Comparison of ENCODE assay signal across 21 mouse cellular contexts in genomic region chr9:65230250-65230649, GRCm38 (mm10). TPM values are rescaled to one million over a fixed set of nuclear protein-coding genes. Genes with fewer than 3 reads are reported as not detected.
DNase-seq lines count a peak whose midpoint lies in the region; ATAC-seq and TF ChIP-seq lines count a peak whose summit lies in the region.
"Had no signal": no experiment of that assay in that cellular context is flagged by ENCODE, and none has a peak within 500 bp of the region (broad histone marks: within the 10 kb centered on the region; RNA-seq: fewer than 3 reads in every experiment).

No protein-coding gene starts in this region.

- H3K9ac ChIP-seq in hindbrain, postnatal 0 days (replicated peaks; ENCODE audit: low read length), result no peak overlapping the region
- no peak overlapping the region for H3K9ac ChIP-seq in hindbrain, embryonic 11.5 days (ENCODE audit: low read depth, low read length)
- no peak overlapping the region for H3K9ac ChIP-seq in lung, postnatal 0 days (replicated peaks; ENCODE audit: low read depth)
- H3K9ac ChIP-seq: heart, embryonic 13.5 days had no signal

- H3K4me1 ChIP-seq in hindbrain, postnatal 0 days (ENCODE audit: insufficient read depth, low read length), result no peaks in the 10 kb centered on the region
- H3K4me1 ChIP-seq in hindbrain, embryonic 11.5 days (replicated peaks; ENCODE audit: control insufficient read depth, insufficient read depth, low read length), result no peaks in the 10 kb centered on the region
- no peaks in the 10 kb centered on the region for H3K4me1 ChIP-seq in lung, postnatal 0 days (ENCODE audit: insufficient read depth, low read depth, low read length)
- peaks cover 6% of the 10 kb centered on the region for H3K4me1 ChIP-seq in small intestine, adult 2 months (ENCODE audit: control insufficient read depth, insufficient read depth, insufficient read length, low read length)
- H3K4me1 ChIP-seq: heart, embryonic 13.5 days had no signal

- H3K9me3 ChIP-seq in hindbrain, postnatal 0 days (ENCODE audit: low read length), result no peaks in the 10 kb centered on the region
- H3K9me3 ChIP-seq in hindbrain, embryonic 11.5 days (ENCODE audit: control insufficient read depth, low read length), result no peaks in the 10 kb centered on the region
- H3K9me3 ChIP-seq in lung, postnatal 0 days (ENCODE audit: low read length), result no peaks in the 10 kb centered on the region
- H3K9me3 ChIP-seq: embryonic facial prominence, embryonic 10.5 days; heart, embryonic 13.5 days had no signal

- no peak for TF ChIP-seq POLR2A in brain, embryonic 14.5 days (IDR thresholded peaks at IDR 0.05; ENCODE audit: borderline replicate concordance, extremely low read depth, insufficient read depth, insufficient read length, poor library complexity, severe bottlenecking)
- no peak for TF ChIP-seq POLR2A in small intestine, adult 2 months (IDR thresholded peaks at IDR 0.05; ENCODE audit: low read depth, low read length)

- no peak for TF ChIP-seq EP300 in lung, postnatal 0 days (IDR thresholded peaks at IDR 0.05)

- no peak overlapping the region for H3K27ac ChIP-seq in hindbrain, postnatal 0 days
- no peak overlapping the region for H3K27ac ChIP-seq in hindbrain, embryonic 11.5 days (ENCODE audit: low read depth, low read length)
- no peak overlapping the region for H3K27ac ChIP-seq in lung, postnatal 0 days (ENCODE audit: low read length)
- no peak overlapping the region for H3K27ac ChIP-seq in small intestine, adult 2 months (ENCODE audit: insufficient read depth, low read depth, low read length)
- H3K27ac ChIP-seq: embryonic facial prominence, embryonic 10.5 days; heart, embryonic 13.5 days had no signal

- no peak for ATAC-seq in hindbrain, postnatal 0 days
- no peak for ATAC-seq in hindbrain, embryonic 11.5 days (ENCODE audit: low FRiP score)
- no peak for ATAC-seq in lung, postnatal 0 days
- ATAC-seq: intestine, embryonic 16.5 days had no signal

- 75% methylated on average over 6 of the region's 6 CpGs for WGBS in hindbrain, postnatal 0 days
- WGBS in hindbrain, embryonic 11.5 days, result 75% methylated on average over 6 of the region's 6 CpGs
- WGBS in lung, postnatal 0 days, result 71% methylated on average over 6 of the region's 6 CpGs
- WGBS in small intestine, adult 2 months, result 79% methylated on average over 6 of the region's 6 CpGs

- TF ChIP-seq CTCF in hindbrain, postnatal 0 days (IDR thresholded peaks at IDR 0.05; ENCODE audit: low read depth), result peak; percentile 25
- TF ChIP-seq CTCF in lung, postnatal 0 days (IDR thresholded peaks at IDR 0.05), result peak; percentile 39
- peak; percentile 19; the same call in 1 of the 2 replicates for TF ChIP-seq CTCF in brain, embryonic 14.5 days (IDR thresholded peaks at IDR 0.05; ENCODE audit: borderline replicate concordance, extremely low read depth, insufficient read depth, insufficient read length)
- TF ChIP-seq CTCF in small intestine, adult 2 months (IDR thresholded peaks at IDR 0.05; ENCODE audit: extremely low read depth, insufficient read length, insufficient replicate concordance, low read depth, low read length), result peak; percentile 62; the same call in 1 of the 2 replicates

- H3K27me3 ChIP-seq in hindbrain, postnatal 0 days (ENCODE audit: insufficient read depth, low read length), result no peaks in the 10 kb centered on the region
- H3K27me3 ChIP-seq in hindbrain, embryonic 11.5 days (ENCODE audit: control insufficient read depth, insufficient read depth, low read length), result no peaks in the 10 kb centered on the region
- no peaks in the 10 kb centered on the region for H3K27me3 ChIP-seq in lung, postnatal 0 days (replicated peaks; ENCODE audit: insufficient read depth, low read length)
- H3K27me3 ChIP-seq in small intestine, adult 2 months (ENCODE audit: control insufficient read depth, insufficient read depth, low read length), result no peaks in the 10 kb centered on the region
- H3K27me3 ChIP-seq: heart, embryonic 13.5 days; megakaryocyte, embryonic 14.5 days had no signal

- H3K4me3 ChIP-seq in hindbrain, postnatal 0 days (ENCODE audit: low read length), result no peak overlapping the region
- H3K4me3 ChIP-seq in hindbrain, embryonic 11.5 days (ENCODE audit: low read depth, low read length), result no peak overlapping the region
- H3K4me3 ChIP-seq in lung, postnatal 0 days (ENCODE audit: low read depth, low read length), result no peak overlapping the region
- H3K4me3 ChIP-seq in small intestine, adult 2 months (ENCODE audit: low read depth, low read length), result no peak overlapping the region
- H3K4me3 ChIP-seq: embryonic facial prominence, embryonic 10.5 days; heart, embryonic 13.5 days; megakaryocyte, embryonic 14.5 days had no signal

- H3K4me2 ChIP-seq in hindbrain, postnatal 0 days (ENCODE audit: low read depth, low read length), result no peak overlapping the region
- H3K4me2 ChIP-seq in hindbrain, embryonic 11.5 days (replicated peaks; ENCODE audit: low read depth, low read length), result no peak overlapping the region
- no peak overlapping the region for H3K4me2 ChIP-seq in lung, postnatal 0 days (replicated peaks; ENCODE audit: low read depth, low read length)
- H3K4me2 ChIP-seq: heart, embryonic 13.5 days had no signal

- no peak for DNase-seq in hindbrain, postnatal 0 days (ENCODE audit: low spot score)
- DNase-seq in hindbrain, embryonic 11.5 days (ENCODE audit: low spot score), result no peak
- DNase-seq in lung, postnatal 0 days (ENCODE audit: low spot score), result no peak
- DNase-seq in lung, postnatal 10 days, result no peak
- DNase-seq in brain, embryonic 14.5 days (ENCODE audit: low read depth), result no peak
- DNase-seq in adipocyte (ENCODE audit: low spot score), result no peak
- DNase-seq in frontal cortex, postnatal 36 days (ENCODE audit: low spot score in 2 of 2), result no peak
- DNase-seq: cerebellum, adult 11 months; cerebellum, postnatal 36 days; gastrocnemius, postnatal 25 days; heart, postnatal 4 days; kidney, postnatal 36 days; thymus, postnatal 36 days had no signal

- H3K36me3 ChIP-seq in hindbrain, postnatal 0 days (ENCODE audit: insufficient read depth, low read length), result peaks cover 6% of the 10 kb centered on the region; the same call in 1 of the 2 replicates
- no peaks in the 10 kb centered on the region for H3K36me3 ChIP-seq in hindbrain, embryonic 11.5 days (ENCODE audit: control insufficient read depth, insufficient read depth, low read length)
- no peaks in the 10 kb centered on the region for H3K36me3 ChIP-seq in lung, postnatal 0 days (ENCODE audit: insufficient read depth, low read length)
- H3K36me3 ChIP-seq in small intestine, adult 2 months (ENCODE audit: control insufficient read depth, insufficient read depth, low read length), result peaks cover 28% of the 10 kb centered on the region

RNA-seq across cellular contexts. Expression of gene Cilp, which starts 34.7 kb away (rescaled TPM):
- total RNA-seq in hindbrain, postnatal 0 days (2014; rRNA removed), result 0.16 and 0.29 TPM in 2 replicates
- polyA plus RNA-seq in hindbrain, postnatal 0 days (2015; fragmentation: Nextera tagmentation; extraction: Ambion mirVana), result 0.29 and 0.37 TPM in 2 replicates
- polyA plus RNA-seq in hindbrain, embryonic 11.5 days (2014; fragmentation: Nextera tagmentation; extraction: Ambion mirVana), result 0.25 and 0.31 TPM in 2 replicates
- 0.08 and 0.13 TPM in 2 replicates for polyA plus RNA-seq in lung, postnatal 0 days (2015; fragmentation: Nextera tagmentation; extraction: Ambion mirVana)
- polyA plus RNA-seq in brain, embryonic 14.5 days (2012; rRNA removed), result 0.18 and 0.31 TPM in 2 replicates
- polyA plus RNA-seq in small intestine, adult 2 months (2012; rRNA removed), result 1.4 and 1.7 TPM in 2 replicates
- total RNA-seq: left cerebral cortex, postnatal 36 days; monocyte, adult 5-6 weeks; neutrophil, adult 5-6 weeks had no signal
- polyA plus RNA-seq: heart, embryonic 13.5 days had no signal

RNA-seq across cellular contexts. Expression of gene Parp16, which starts 35.1 kb away (rescaled TPM):
- total RNA-seq in hindbrain, postnatal 0 days (2014; rRNA removed), result 2.6 and 6.7 TPM in 2 replicates
- 5.9 and 6.3 TPM in 2 replicates for polyA plus RNA-seq in hindbrain, postnatal 0 days (2015; fragmentation: Nextera tagmentation; extraction: Ambion mirVana)
- polyA plus RNA-seq in hindbrain, embryonic 11.5 days (2014; fragmentation: Nextera tagmentation; extraction: Ambion mirVana), result 4.0 and 6.5 TPM in 2 replicates
- 5.3 and 5.4 TPM in 2 replicates for polyA plus RNA-seq in lung, postnatal 0 days (2015; fragmentation: Nextera tagmentation; extraction: Ambion mirVana)
- polyA plus RNA-seq in brain, embryonic 14.5 days (2012; rRNA removed), result 5.8 and 6.2 TPM in 2 replicates
- 10.0 and 16.3 TPM in 2 replicates for polyA plus RNA-seq in small intestine, adult 2 months (2012; rRNA removed)
